ENCODE assay signal across 14 mouse cellular contexts in the genomic region with DNA sequence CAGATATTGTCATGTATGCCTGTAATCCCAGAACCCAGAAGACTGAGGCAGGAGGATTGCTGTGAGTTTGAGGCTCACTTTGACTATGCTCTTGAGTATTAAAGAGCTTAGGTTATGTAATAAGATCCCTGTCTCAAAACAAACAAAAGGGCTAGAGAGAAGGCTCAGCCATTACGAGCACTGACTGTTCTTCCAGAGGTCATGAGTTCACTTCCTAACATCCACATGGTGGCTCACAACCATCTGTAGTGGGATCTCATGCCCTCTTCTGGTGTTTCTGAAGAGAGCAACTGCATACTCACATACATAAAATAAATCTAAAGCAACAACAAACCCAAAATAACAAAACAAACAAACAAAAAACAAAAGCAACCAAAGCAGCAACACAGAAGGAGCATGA. TPM values are rescaled to one million over a fixed set of nuclear protein-coding genes. Genes with fewer than 3 reads are reported as not detected.
DNase-seq lines count a peak whose midpoint lies in the region; ATAC-seq and TF ChIP-seq lines count a peak whose summit lies in the region.
"Had no signal": no experiment of that assay in that cellular context is flagged by ENCODE, and none has a peak within 500 bp of the region (broad histone marks: within the 10 kb centered on the region; RNA-seq: fewer than 3 reads in every experiment).

No protein-coding gene starts in this region.

- ATAC-seq in embryonic facial prominence, embryonic 11.5 days (replicated peaks; ENCODE audit: insufficient number of reproducible peaks, low FRiP score, low TSS enrichment, low read depth) = no peak
- ATAC-seq in heart, embryonic 16.5 days (replicated peaks; ENCODE audit: extremely low read depth, insufficient read depth, low FRiP score) = no peak
- ATAC-seq in liver, postnatal 0 days = no peak
- no peak for ATAC-seq in liver, embryonic 12.5 days
- ATAC-seq in stomach, postnatal 0 days (ENCODE audit: low FRiP score, low TSS enrichment) = no peak
- ATAC-seq: forebrain, embryonic 14.5 days; inflammation-experienced regulatory T-cells, adult 6 months had no signal

- no peak for TF ChIP-seq EP300 in liver, postnatal 0 days (IDR thresholded peaks at IDR 0.05; ENCODE audit: low read depth)
- no peak for TF ChIP-seq EP300 in stomach, postnatal 0 days (optimal IDR thresholded peaks at IDR 0.05)

- WGBS in embryonic facial prominence, embryonic 11.5 days = 10% methylated on average over 1 of the region's 1 CpGs
- WGBS in embryonic facial prominence, embryonic 10.5 days = 19% methylated on average over 1 of the region's 1 CpGs
- WGBS in heart, embryonic 16.5 days = 72% methylated on average over 1 of the region's 1 CpGs
- 48% methylated on average over 1 of the region's 1 CpGs for WGBS in liver, postnatal 0 days (ENCODE audit: insufficient replicate concordance)
- WGBS in liver, embryonic 12.5 days (ENCODE audit: insufficient replicate concordance) = 60% methylated on average over 1 of the region's 1 CpGs
- 32% methylated on average over 1 of the region's 1 CpGs for WGBS in stomach, postnatal 0 days

- no peaks in the 10 kb centered on the region for H3K4me1 ChIP-seq in embryonic facial prominence, embryonic 11.5 days (ENCODE audit: control insufficient read depth, insufficient read depth, low read length)
- no peaks in the 10 kb centered on the region for H3K4me1 ChIP-seq in embryonic facial prominence, embryonic 10.5 days
- H3K4me1 ChIP-seq in heart, embryonic 16.5 days (ENCODE audit: control insufficient read depth, insufficient read depth, low read length) = peaks cover 14% of the 10 kb centered on the region
- no peaks in the 10 kb centered on the region for H3K4me1 ChIP-seq in liver, postnatal 0 days (ENCODE audit: insufficient read depth)
- H3K4me1 ChIP-seq in liver, embryonic 12.5 days = no peaks in the 10 kb centered on the region
- H3K4me1 ChIP-seq in stomach, postnatal 0 days (replicated peaks; ENCODE audit: control insufficient read depth, insufficient read depth) = no peaks in the 10 kb centered on the region
- H3K4me1 ChIP-seq: neural tube, embryonic 15.5 days had no signal

- H3K27me3 ChIP-seq in embryonic facial prominence, embryonic 11.5 days (ENCODE audit: control insufficient read depth, insufficient read depth, low read length) = no peaks in the 10 kb centered on the region
- no peaks in the 10 kb centered on the region for H3K27me3 ChIP-seq in embryonic facial prominence, embryonic 10.5 days (replicated peaks; ENCODE audit: low read depth, poor library complexity, severe bottlenecking)
- H3K27me3 ChIP-seq in heart, embryonic 16.5 days (ENCODE audit: control insufficient read depth, insufficient read depth, low read length) = no peaks in the 10 kb centered on the region
- H3K27me3 ChIP-seq in liver, postnatal 0 days (ENCODE audit: insufficient read depth, low read length) = no peaks in the 10 kb centered on the region
- 0 out of 2 replicates have a peak, but pooled peaks cover 2% of the 10 kb centered on the region for H3K27me3 ChIP-seq in liver, embryonic 12.5 days (replicated peaks)
- H3K27me3 ChIP-seq in stomach, postnatal 0 days (ENCODE audit: control insufficient read depth, insufficient read depth, low read length) = no peaks in the 10 kb centered on the region
- H3K27me3 ChIP-seq: neural tube, embryonic 15.5 days had no signal

- H3K27ac ChIP-seq in embryonic facial prominence, embryonic 11.5 days (replicated peaks; ENCODE audit: low read depth, low read length) = no peak overlapping the region
- no peak overlapping the region for H3K27ac ChIP-seq in embryonic facial prominence, embryonic 10.5 days (replicated peaks)
- H3K27ac ChIP-seq in heart, embryonic 16.5 days (ENCODE audit: low read length) = peak overlapping the region; percentile 97
- H3K27ac ChIP-seq in liver, postnatal 0 days (ENCODE audit: low read depth) = no peak overlapping the region
- no peak overlapping the region for H3K27ac ChIP-seq in liver, embryonic 12.5 days
- H3K27ac ChIP-seq in stomach, postnatal 0 days (replicated peaks) = no peak overlapping the region
- H3K27ac ChIP-seq: neural tube, embryonic 15.5 days had no signal

- H3K4me3 ChIP-seq in embryonic facial prominence, embryonic 11.5 days (ENCODE audit: low read depth, low read length) = no peak overlapping the region
- no peak overlapping the region for H3K4me3 ChIP-seq in embryonic facial prominence, embryonic 10.5 days
- H3K4me3 ChIP-seq in heart, embryonic 16.5 days (ENCODE audit: low read length) = no peak overlapping the region
- no peak overlapping the region for H3K4me3 ChIP-seq in liver, postnatal 0 days (ENCODE audit: low read depth, low read length)
- H3K4me3 ChIP-seq in liver, embryonic 12.5 days = no peak overlapping the region
- no peak overlapping the region for H3K4me3 ChIP-seq in stomach, postnatal 0 days (ENCODE audit: low read depth, low read length)
- H3K4me3 ChIP-seq: neural tube, embryonic 15.5 days had no signal

- H3K4me2 ChIP-seq in embryonic facial prominence, embryonic 11.5 days (ENCODE audit: low read depth, low read length) = no peak overlapping the region
- H3K4me2 ChIP-seq in heart, embryonic 16.5 days (ENCODE audit: low read depth, low read length) = no peak overlapping the region
- H3K4me2 ChIP-seq in liver, postnatal 0 days (ENCODE audit: low read depth, low read length) = no peak overlapping the region
- no peak overlapping the region for H3K4me2 ChIP-seq in liver, embryonic 12.5 days
- no peak overlapping the region for H3K4me2 ChIP-seq in stomach, postnatal 0 days (replicated peaks; ENCODE audit: low read depth)
- H3K4me2 ChIP-seq: midbrain, embryonic 11.5 days; neural tube, embryonic 15.5 days had no signal

- peak; percentile 3 for DNase-seq in embryonic facial prominence, embryonic 11.5 days (ENCODE audit: low spot score)
- no peak for DNase-seq in embryonic facial prominence, embryonic 10.5 days (ENCODE audit: low spot score)
- no peak for DNase-seq in heart, postnatal 25 days (ENCODE audit: low spot score)
- DNase-seq in liver, postnatal 0 days = no peak
- DNase-seq in stomach, postnatal 0 days (ENCODE audit: low spot score) = no peak
- DNase-seq in adrenal gland, postnatal 10 days = no peak
- DNase-seq: cerebellum, adult 8-10 months; retina, postnatal 1 day had no signal

- H3K9me3 ChIP-seq in embryonic facial prominence, embryonic 11.5 days (replicated peaks; ENCODE audit: control insufficient read depth, low read length) = no peaks in the 10 kb centered on the region
- no peaks in the 10 kb centered on the region for H3K9me3 ChIP-seq in embryonic facial prominence, embryonic 10.5 days
- no peaks in the 10 kb centered on the region for H3K9me3 ChIP-seq in heart, embryonic 16.5 days (replicated peaks; ENCODE audit: control insufficient read depth, low read length)
- no peaks in the 10 kb centered on the region for H3K9me3 ChIP-seq in liver, postnatal 0 days (ENCODE audit: low read length)
- no peaks in the 10 kb centered on the region for H3K9me3 ChIP-seq in liver, embryonic 12.5 days (replicated peaks)
- H3K9me3 ChIP-seq in stomach, postnatal 0 days (ENCODE audit: control insufficient read depth, low read length) = no peaks in the 10 kb centered on the region
- H3K9me3 ChIP-seq: neural tube, embryonic 15.5 days had no signal

- TF ChIP-seq CTCF in liver, postnatal 0 days (IDR thresholded peaks at IDR 0.05; ENCODE audit: low read depth) = peak; percentile 43
- peak; percentile 44 for TF ChIP-seq CTCF in stomach, postnatal 0 days (IDR thresholded peaks at IDR 0.05; ENCODE audit: low read depth)

- intact Hi-C loops in heart, postnatal 25 days (cut with DNase I) = no loop called here

- no peaks in the 10 kb centered on the region for H3K36me3 ChIP-seq in embryonic facial prominence, embryonic 11.5 days (replicated peaks; ENCODE audit: control insufficient read depth, insufficient read depth, low read depth, low read length)
- no peaks in the 10 kb centered on the region for H3K36me3 ChIP-seq in embryonic facial prominence, embryonic 10.5 days (replicated peaks)
- H3K36me3 ChIP-seq in heart, embryonic 16.5 days (ENCODE audit: control insufficient read depth, insufficient read depth) = peaks cover 6% of the 10 kb centered on the region
- H3K36me3 ChIP-seq in liver, postnatal 0 days (replicated peaks; ENCODE audit: insufficient read depth, low read length) = peaks cover 56% of the 10 kb centered on the region
- no peaks in the 10 kb centered on the region for H3K36me3 ChIP-seq in liver, embryonic 12.5 days
- H3K36me3 ChIP-seq in stomach, postnatal 0 days (ENCODE audit: control insufficient read depth, insufficient read depth, low read length) = peaks cover 2% of the 10 kb centered on the region; the same call in 1 of the 2 replicates

- H3K9ac ChIP-seq in embryonic facial prominence, embryonic 11.5 days (replicated peaks; ENCODE audit: low read length) = no peak overlapping the region
- H3K9ac ChIP-seq in heart, embryonic 16.5 days (ENCODE audit: low read length) = no peak overlapping the region
- no peak overlapping the region for H3K9ac ChIP-seq in liver, postnatal 0 days (replicated peaks)
- no peak overlapping the region for H3K9ac ChIP-seq in liver, embryonic 12.5 days
- H3K9ac ChIP-seq in stomach, postnatal 0 days (ENCODE audit: low read length) = no peak overlapping the region
- H3K9ac ChIP-seq: neural tube, embryonic 15.5 days had no signal

RNA-seq across cellular contexts. Expression of a gene that starts 21.7 kb away (rescaled TPM):
- 8.5 and 9.7 TPM in 2 replicates for polyA plus RNA-seq in embryonic facial prominence, embryonic 11.5 days (2014; fragmentation: Nextera tagmentation; extraction: Ambion mirVana)
- polyA plus RNA-seq in embryonic facial prominence, embryonic 10.5 days (2016; fragmentation: Nextera tagmentation; extraction: Ambion mirVana) = 3.2 and 3.6 TPM in 2 replicates
- polyA plus RNA-seq in heart, embryonic 16.5 days (2015; fragmentation: Nextera tagmentation; extraction: Ambion mirVana) = 35.1 and 39.5 TPM in 2 replicates
- total RNA-seq in heart, postnatal 25 days (2021) = 100 to 1,000 TPM; 106 to 145 TPM
- polyA plus RNA-seq in liver, postnatal 0 days (2015; fragmentation: Nextera tagmentation; extraction: Ambion mirVana) = 29.8 and 36.8 TPM in 2 replicates
- 28.1 and 28.7 TPM in 2 replicates for polyA plus RNA-seq in liver, embryonic 12.5 days (2016; fragmentation: Nextera tagmentation; extraction: Ambion mirVana)
- polyA plus RNA-seq in stomach, postnatal 0 days (2015; fragmentation: Nextera tagmentation; extraction: Ambion mirVana) = 16.3 and 19.5 TPM in 2 replicates
- total RNA-seq in adrenal gland, postnatal 10 days (2021) = 10 to 100 TPM; 47.4 to 47.9 TPM

RNA-seq across cellular contexts. Expression of a gene that starts 23.9 kb away (rescaled TPM):
- polyA plus RNA-seq in embryonic facial prominence, embryonic 11.5 days (2014; fragmentation: Nextera tagmentation; extraction: Ambion mirVana) = 19.6 and 20.1 TPM in 2 replicates
- polyA plus RNA-seq in embryonic facial prominence, embryonic 10.5 days (2016; fragmentation: Nextera tagmentation; extraction: Ambion mirVana) = 19.5 and 20.4 TPM in 2 replicates
- polyA plus RNA-seq in heart, embryonic 16.5 days (2015; fragmentation: Nextera tagmentation; extraction: Ambion mirVana) = 9.8 and 10.0 TPM in 2 replicates
- 10 to 100 TPM; 11.7 to 12.7 TPM for total RNA-seq in heart, postnatal 25 days (2021)
- 2.8 and 3.9 TPM in 2 replicates for polyA plus RNA-seq in liver, postnatal 0 days (2015; fragmentation: Nextera tagmentation; extraction: Ambion mirVana)
- polyA plus RNA-seq in liver, embryonic 12.5 days (2016; fragmentation: Nextera tagmentation; extraction: Ambion mirVana) = 9.9 and 11.3 TPM in 2 replicates
- 4.5 and 4.9 TPM in 2 replicates for polyA plus RNA-seq in stomach, postnatal 0 days (2015; fragmentation: Nextera tagmentation; extraction: Ambion mirVana)
- 10 to 100 TPM; 22.4 to 26.8 TPM for total RNA-seq in adrenal gland, postnatal 10 days (2021)
